Mouse (Mus musculus) small intestine, adult 2 months (tissue): Measurements from ENCODE around the gene Piezo1.

ENCODE experiments used
- CTCF ChIP-seq: fragments of 200-500 bp; IDR thresholded peaks from 2 replicates; pipeline ENCODE4 v1.5.1; 2012; ENCODE audit warnings: low read depth, mild to moderate bottlenecking, control low read depth, inconsistent platforms, low read length, moderate library complexity, mixed read lengths; ENCODE audit not compliant: insufficient replicate concordance, insufficient read length; ENCODE audit errors: extremely low read depth
- POLR2A ChIP-seq: fragments of 200-500 bp; IDR thresholded peaks from 2 replicates; pipeline ENCODE4 v1.6.1; 2012; ENCODE audit warnings: low read depth, mild to moderate bottlenecking, control low read depth, inconsistent platforms, low read length, moderate library complexity

GRCm38 (mm10) chr8:122557248-122558038 is 6.3 kb upstream of the Piezo1 start:
- TF ChIP-seq POLR2A = no peak
- no peak for TF ChIP-seq CTCF
